Mouse (Mus musculus): Measurements from ENCODE around the gene Batf. TPM values are rescaled to one million over a fixed set of nuclear protein-coding genes. Genes with fewer than 3 reads are reported as not detected.
A peak's percentile ranks its signal among the peaks of the same experiment; 100 is the strongest.
"Not testable (repeated sequence)": the region's sequence is repeated elsewhere in the genome, so short reads cannot be mapped to it uniquely, and the experiment has no call there.

The Batf gene
- polyA plus RNA-seq, 1 experiment from 2014 or later, result 4.7 TPM

- not testable (repeated sequence) for H3K36me3 ChIP-seq; DNase-seq (ENCODE audit: low spot score); H3K9me3 ChIP-seq; H3K27me3 ChIP-seq (ENCODE audit: insufficient read depth, poor library complexity, severe bottlenecking); H3K27ac ChIP-seq; H3K4me1 ChIP-seq; H3K4me3 ChIP-seq
- 81% methylated on average over 8 of the region's 8 CpGs for WGBS
Measured at GRCm38 (mm10) chr12:85662232-85662631, 24.2 kb upstream of the Batf start.

- H3K4me3 ChIP-seq, result no peak overlapping the region
- DNase-seq (ENCODE audit: low spot score), result no peak
- no peak overlapping the region for H3K27ac ChIP-seq
- H3K9me3 ChIP-seq, result no peaks in the 10 kb centered on the region
- H3K27me3 ChIP-seq (ENCODE audit: insufficient read depth, poor library complexity, severe bottlenecking), result peaks cover 3% of the 10 kb centered on the region; the same call in 1 of the 2 replicates
- peaks cover 7% of the 10 kb centered on the region; the same call in 1 of the 2 replicates for H3K4me1 ChIP-seq
- WGBS, result 13% methylated on average over 9 of the region's 9 CpGs
- H3K36me3 ChIP-seq, result no peaks in the 10 kb centered on the region
Measured at GRCm38 (mm10) chr12:85662896-85663295, 23.6 kb upstream of the Batf start.

GRCm38 (mm10) chr12:85666112-85666511 lies 20.4 kb upstream of the Batf start:
- Histone ChIP-seq H3K9me3 (no peaks in the 10 kb centered on the region), H3K4me3 (no peak overlapping the region), H3K27me3 (ENCODE audit: insufficient read depth, poor library complexity, severe bottlenecking) (peaks cover 3% of the 10 kb centered on the region; the same call in 1 of the 2 replicates), H3K36me3 (no peaks in the 10 kb centered on the region), H3K4me1 (0 out of 2 replicates have a peak, but pooled peaks cover 4% of the 10 kb centered on the region), H3K27ac (no peak overlapping the region; the same call in 1 of the 2 replicates)
- WGBS, result 72% methylated on average over 8 of the region's 8 CpGs
- no peak for DNase-seq (ENCODE audit: low spot score)

GRCm38 (mm10) chr12:85667071-85667470 lies 19.4 kb upstream of the Batf start:
- Histone ChIP-seq H3K36me3 (no peaks in the 10 kb centered on the region), H3K9me3 (no peaks in the 10 kb centered on the region), H3K4me1 (0 out of 2 replicates have a peak, but pooled peaks cover 4% of the 10 kb centered on the region), H3K27ac (no peak overlapping the region), H3K4me3 (no peak overlapping the region), H3K27me3 (ENCODE audit: insufficient read depth, poor library complexity, severe bottlenecking) (peaks cover 3% of the 10 kb centered on the region; the same call in 1 of the 2 replicates)
- 87% methylated on average over 7 of the region's 7 CpGs for WGBS
- no peak for DNase-seq (ENCODE audit: low spot score)

- Histone ChIP-seq H3K9me3 (no peaks in the 10 kb centered on the region), H3K4me3 (no peak overlapping the region), H3K27me3 (ENCODE audit: insufficient read depth, poor library complexity, severe bottlenecking) (peaks cover 3% of the 10 kb centered on the region; the same call in 1 of the 2 replicates), H3K4me1 (0 out of 2 replicates have a peak, but pooled peaks cover 4% of the 10 kb centered on the region), H3K27ac (no peak overlapping the region), H3K36me3 (no peaks in the 10 kb centered on the region)
- WGBS, result 60% methylated on average over 3 of the region's 3 CpGs
- DNase-seq (ENCODE audit: low spot score), result no peak
Measured at GRCm38 (mm10) chr12:85668696-85669095, 17.8 kb upstream of the Batf start.

- H3K36me3 ChIP-seq, result no peaks in the 10 kb centered on the region
- 65% methylated on average over 3 of the region's 3 CpGs for WGBS
- no peak overlapping the region for H3K27ac ChIP-seq
Measured at GRCm38 (mm10) chr12:85670080-85670479, 16.4 kb upstream of the Batf start.

GRCm38 (mm10) chr12:85673914-85674313 lies 12.6 kb upstream of the Batf start:
- DNase-seq (ENCODE audit: low spot score), result no peak
- H3K9me3 ChIP-seq, result no peaks in the 10 kb centered on the region
- H3K4me3 ChIP-seq, result no peak overlapping the region
- H3K36me3 ChIP-seq, result no peaks in the 10 kb centered on the region
- H3K27me3 ChIP-seq (ENCODE audit: insufficient read depth, poor library complexity, severe bottlenecking), result no peaks in the 10 kb centered on the region
- no peak overlapping the region for H3K27ac ChIP-seq
- WGBS, result 85% methylated on average over 8 of the region's 8 CpGs
- H3K4me1 ChIP-seq, result 0 out of 2 replicates have a peak, but pooled peaks cover 3% of the 10 kb centered on the region

More at GRCm38 (mm10) chr12:85670080-85670479, 16.4 kb upstream of the Batf start:
- no peaks in the 10 kb centered on the region for H3K9me3 ChIP-seq
- 0 out of 2 replicates have a peak, but pooled peaks cover 4% of the 10 kb centered on the region for H3K4me1 ChIP-seq
- peaks cover 3% of the 10 kb centered on the region; the same call in 1 of the 2 replicates for H3K27me3 ChIP-seq (ENCODE audit: insufficient read depth, poor library complexity, severe bottlenecking)
- no peak overlapping the region for H3K4me3 ChIP-seq
- no peak for DNase-seq (ENCODE audit: low spot score)

GRCm38 (mm10) chr12:85679117-85679516 lies 7.4 kb upstream of the Batf start:
- no peak for DNase-seq (ENCODE audit: low spot score)
- Histone ChIP-seq H3K4me1 (peaks cover 2% of the 10 kb centered on the region; the same call in 1 of the 2 replicates), H3K27me3 (ENCODE audit: insufficient read depth, poor library complexity, severe bottlenecking) (no peaks in the 10 kb centered on the region), H3K36me3 (no peaks in the 10 kb centered on the region), H3K27ac (no peak overlapping the region), H3K4me3 (no peak overlapping the region), H3K9me3 (no peaks in the 10 kb centered on the region)
- WGBS, result 76% methylated on average over 5 of the region's 5 CpGs

- Histone ChIP-seq H3K36me3 (no peaks in the 10 kb centered on the region), H3K27ac (no peak overlapping the region), H3K9me3 (no peaks in the 10 kb centered on the region), H3K4me1 (peaks cover 9% of the 10 kb centered on the region), H3K4me3 (no peak overlapping the region), H3K27me3 (ENCODE audit: insufficient read depth, poor library complexity, severe bottlenecking) (no peaks in the 10 kb centered on the region)
- no peak for DNase-seq (ENCODE audit: low spot score)
- 47% methylated on average over 2 of the region's 2 CpGs for WGBS
Measured at GRCm38 (mm10) chr12:85679808-85680207, 6.7 kb upstream of the Batf start.

GRCm38 (mm10) chr12:85682328-85682727 lies 4.1 kb upstream of the Batf start:
- 37% methylated on average over 2 of the region's 2 CpGs for WGBS
- no peak overlapping the region for H3K4me3 ChIP-seq
- DNase-seq (ENCODE audit: low spot score), result no peak
- H3K4me1 ChIP-seq, result peaks cover 31% of the 10 kb centered on the region
- H3K9me3 ChIP-seq, result no peaks in the 10 kb centered on the region
- no peak overlapping the region for H3K27ac ChIP-seq
- no peaks in the 10 kb centered on the region for H3K36me3 ChIP-seq
- H3K27me3 ChIP-seq (ENCODE audit: insufficient read depth, poor library complexity, severe bottlenecking), result no peaks in the 10 kb centered on the region

GRCm38 (mm10) chr12:85684411-85685275 lies 1.8 kb upstream of the Batf start:
- H3K27ac ChIP-seq, result peak overlapping the region; percentile 73; the same call in 1 of the 2 replicates
- no peak overlapping the region for H3K4me3 ChIP-seq
- DNase-seq (ENCODE audit: low spot score), result no peak
- H3K27me3 ChIP-seq (ENCODE audit: insufficient read depth, poor library complexity, severe bottlenecking), result no peaks in the 10 kb centered on the region
- H3K4me1 ChIP-seq, result peaks cover 33% of the 10 kb centered on the region
- H3K36me3 ChIP-seq, result no peaks in the 10 kb centered on the region
- H3K9me3 ChIP-seq, result no peaks in the 10 kb centered on the region
- WGBS, result 59% methylated on average over 16 of the region's 16 CpGs

GRCm38 (mm10) chr12:85687217-85687533 lies 706 bp downstream of the Batf start:
- no peaks in the 10 kb centered on the region for H3K27me3 ChIP-seq (ENCODE audit: insufficient read depth, poor library complexity, severe bottlenecking)
- H3K27ac ChIP-seq, result peak overlapping the region; percentile 81
- H3K4me3 ChIP-seq, result peak overlapping the region; percentile 54
- DNase-seq (ENCODE audit: low spot score), result no peak
- H3K4me1 ChIP-seq, result peaks cover 41% of the 10 kb centered on the region
- no peaks in the 10 kb centered on the region for H3K36me3 ChIP-seq
- WGBS, result 71% methylated on average over 7 of the region's 7 CpGs
- no peaks in the 10 kb centered on the region for H3K9me3 ChIP-seq

GRCm38 (mm10) chr12:85687846-85688245 lies 1.4 kb downstream of the Batf start:
- 59% methylated on average over 6 of the region's 6 CpGs for WGBS
- Histone ChIP-seq H3K4me1 (peaks cover 41% of the 10 kb centered on the region), H3K9me3 (no peaks in the 10 kb centered on the region), H3K36me3 (no peaks in the 10 kb centered on the region), H3K4me3 (no peak overlapping the region), H3K27ac (no peak overlapping the region), H3K27me3 (ENCODE audit: insufficient read depth, poor library complexity, severe bottlenecking) (no peaks in the 10 kb centered on the region)
- DNase-seq (ENCODE audit: low spot score), result no peak

Measured in heart, embryonic 10.5 days (tissue).